Mouse (Mus musculus): ENCODE measurements around the gene 8030411F24Rik. TPM values are rescaled to one million over a fixed set of nuclear protein-coding genes. Genes with fewer than 3 reads are reported as not detected.

The 8030411F24Rik gene
- not detected in 2 replicates for polyA plus RNA-seq (2015; fragmentation: Nextera tagmentation; extraction: Ambion mirVana)

GRCm38 (mm10) chr2:148781709-148782108 is at the start of gene 8030411F24Rik:
TSS of gene 8030411F24Rik (plus strand) at chr2:148782009.

DNA sequence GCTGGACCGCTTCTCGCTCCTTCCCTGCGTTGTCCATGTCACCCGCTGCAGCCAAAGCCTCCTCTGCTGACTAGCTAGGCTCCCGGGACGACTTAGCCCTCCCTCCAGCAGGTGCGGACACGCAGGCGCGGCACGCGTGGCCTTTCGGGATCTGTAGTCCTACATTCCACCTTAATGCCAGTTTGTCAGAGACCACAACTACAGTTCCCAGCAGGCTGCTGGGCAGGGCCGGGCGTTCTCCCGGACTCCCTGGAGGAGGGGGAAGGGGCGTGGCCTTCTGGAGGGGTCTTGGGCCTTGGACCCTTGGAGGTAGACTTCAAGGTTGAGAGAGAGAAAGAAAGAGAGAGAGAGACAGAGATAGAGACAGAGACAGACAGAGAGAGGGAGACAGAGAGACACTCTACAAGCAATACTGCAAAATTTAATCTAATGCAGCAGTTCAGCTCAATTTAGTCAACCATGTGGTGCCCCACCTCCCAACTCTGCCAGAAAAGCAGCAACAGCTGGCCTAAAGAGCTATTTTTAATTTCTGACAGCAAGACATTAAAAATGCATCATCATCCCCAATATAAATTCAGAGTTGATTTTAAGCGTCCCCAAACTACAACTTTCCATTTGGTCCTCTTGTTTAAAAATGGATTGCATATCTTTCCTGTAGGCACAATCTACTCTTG is 49.3 kb upstream of the 8030411F24Rik start, which contains the start of gene Napb:
TSS of gene Napb (minus strand) at position 141 of the 674 bp plus-strand sequence.

GRCm38 (mm10) chr2:148750058-148750457 is 31.8 kb upstream of the 8030411F24Rik start, which contains the start of gene Cstl1:
TSS of gene Cstl1 (plus strand) at chr2:148750358.

DNA sequence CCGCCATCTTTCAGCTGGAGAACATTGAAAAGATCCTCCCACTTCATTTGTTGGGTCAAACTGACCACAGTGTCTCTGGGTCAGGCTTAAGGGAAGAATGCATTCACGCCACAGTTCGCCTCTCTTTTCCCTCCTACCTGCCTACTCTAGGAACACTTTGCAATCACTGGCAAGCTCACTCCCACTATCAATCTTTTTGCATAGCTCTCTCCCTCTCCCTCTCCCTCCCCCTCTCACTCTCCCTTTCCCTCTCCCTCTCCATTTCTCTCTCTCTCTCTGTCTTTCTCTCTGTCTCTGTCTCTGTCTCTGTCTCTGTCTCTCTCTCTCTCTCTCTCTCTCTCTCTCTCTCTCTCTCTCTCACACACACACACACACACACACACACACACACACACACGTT is 10.4 kb upstream of the 8030411F24Rik start, which contains the start of gene Cst11:
TSS of gene Cst11 (minus strand) at position 101 of the 400 bp plus-strand sequence.

GRCm38 (mm10) chr2:148789142-148789541 is 7.3 kb downstream of the 8030411F24Rik start, which contains the start of gene Cst12:
TSS of gene Cst12 (plus strand) at chr2:148789361.

DNA sequence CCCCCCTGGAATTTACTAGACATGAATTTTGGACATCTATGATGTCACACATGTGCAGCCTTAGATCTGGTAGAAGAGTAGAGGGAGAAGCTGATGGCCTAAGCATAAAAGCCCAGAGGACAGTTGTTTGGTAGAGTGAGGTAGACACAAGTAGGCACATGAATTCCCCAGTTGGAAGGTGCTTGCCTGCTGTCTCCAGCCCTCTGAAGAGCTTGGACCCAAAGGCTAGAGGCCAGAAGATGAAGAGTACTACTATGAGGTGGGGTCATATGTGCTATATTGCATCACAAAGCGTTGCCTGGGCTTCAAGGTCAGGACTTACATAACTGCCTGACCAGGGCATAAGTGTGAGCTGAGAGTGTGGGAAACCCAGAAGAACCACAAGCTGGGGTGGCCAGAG is 16.7 kb downstream of the 8030411F24Rik start, which contains the start of gene Cst8:
TSS of gene Cst8 (plus strand) at position 301 of the 400 bp plus-strand sequence.

GRCm38 (mm10) chr2:148819909-148820308 is 38.1 kb downstream of the 8030411F24Rik start, which contains the start of gene Cst13:
TSS of gene Cst13 (plus strand) at chr2:148820081.

DNA sequence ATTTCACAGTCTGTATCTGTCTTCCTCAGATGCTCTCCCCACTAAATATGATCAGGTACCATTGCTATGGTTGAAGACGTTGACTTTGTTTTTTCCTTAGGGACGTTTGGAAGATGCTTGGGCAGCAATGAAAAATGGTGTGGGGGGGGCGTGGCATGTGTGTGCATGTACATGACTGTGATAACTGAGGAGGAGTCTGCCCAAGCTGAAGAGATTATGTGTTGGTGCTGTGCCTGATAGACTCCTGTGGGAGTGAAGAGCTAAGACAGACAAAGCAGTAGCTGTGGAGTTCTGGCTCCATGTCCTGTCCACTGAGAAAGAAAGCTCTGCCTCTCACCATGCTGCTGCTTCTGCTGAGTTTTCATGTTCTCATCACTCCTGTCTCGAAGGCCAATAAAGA is 53.1 kb downstream of the 8030411F24Rik start, which contains the start of gene Cst9:
TSS of gene Cst9 (plus strand) at position 236 of the 400 bp plus-strand sequence.

Other genes with a start within 250 kb of the 8030411F24Rik start
- gene Nxt1, start 109.4 kb upstream of the 8030411F24Rik start, polyA plus RNA-seq (2015; fragmentation: Nextera tagmentation; extraction: Ambion mirVana) = 35.7 and 37.2 TPM in 2 replicates
- 14.7 and 21.6 TPM in 2 replicates for gene Gzf1, start 101.0 kb upstream of the 8030411F24Rik start, polyA plus RNA-seq (2015; fragmentation: Nextera tagmentation; extraction: Ambion mirVana)
- gene Napb, start 49.5 kb upstream of the 8030411F24Rik start, polyA plus RNA-seq (2015; fragmentation: Nextera tagmentation; extraction: Ambion mirVana) = 97.4 and 109 TPM in 2 replicates
- not detected in 2 replicates for gene Cstl1, start 31.7 kb upstream of the 8030411F24Rik start, polyA plus RNA-seq (2015; fragmentation: Nextera tagmentation; extraction: Ambion mirVana)
- gene Cst11, start 10.5 kb upstream of the 8030411F24Rik start, polyA plus RNA-seq (2015; fragmentation: Nextera tagmentation; extraction: Ambion mirVana) = not detected in 2 replicates
- not detected in 2 replicates for gene Cst12, start 7.4 kb downstream of the 8030411F24Rik start, polyA plus RNA-seq (2015; fragmentation: Nextera tagmentation; extraction: Ambion mirVana)
- not detected in 2 replicates for gene Cst8, start 16.8 kb downstream of the 8030411F24Rik start, polyA plus RNA-seq (2015; fragmentation: Nextera tagmentation; extraction: Ambion mirVana)
- not detected in 2 replicates for gene Cst13, start 38.1 kb downstream of the 8030411F24Rik start, polyA plus RNA-seq (2015; fragmentation: Nextera tagmentation; extraction: Ambion mirVana)
- gene Cst9, start 53.1 kb downstream of the 8030411F24Rik start, polyA plus RNA-seq (2015; fragmentation: Nextera tagmentation; extraction: Ambion mirVana) = not detected in 2 replicates
- gene 9230104L09Rik, start 83.0 kb downstream of the 8030411F24Rik start, polyA plus RNA-seq (2015; fragmentation: Nextera tagmentation; extraction: Ambion mirVana) = not detected in 2 replicates
- 1,629 and 2,063 TPM in 2 replicates for gene Cst3, start 93.7 kb downstream of the 8030411F24Rik start, polyA plus RNA-seq (2015; fragmentation: Nextera tagmentation; extraction: Ambion mirVana)
- gene Gm1330, start 221.2 kb downstream of the 8030411F24Rik start, polyA plus RNA-seq (2015; fragmentation: Nextera tagmentation; extraction: Ambion mirVana) = not detected in 2 replicates
- not detected in 2 replicates for gene Gm10750, start 235.2 kb downstream of the 8030411F24Rik start, polyA plus RNA-seq (2015; fragmentation: Nextera tagmentation; extraction: Ambion mirVana)

Measured in neural tube, postnatal 0 days (tissue).